Mouse (Mus musculus) central nervous system, embryonic 18 days (tissue): ENCODE results near the gene Xpc. TPM values are rescaled to one million over a fixed set of nuclear protein-coding genes. Genes with fewer than 3 reads are reported as not detected.

Source experiments
- polyA plus RNA-seq: library from polyadenylated mRNA; depleted of rRNA; stranded (reverse); fragments of >200 nt; gene quantifications from 2 replicates; pipeline ENCODE4 v1.2.3, GENCODE M21; 2012; rRNA removed

The Xpc gene
- polyA plus RNA-seq: 13.2 and 14.0 TPM in 2 replicates

DNA sequence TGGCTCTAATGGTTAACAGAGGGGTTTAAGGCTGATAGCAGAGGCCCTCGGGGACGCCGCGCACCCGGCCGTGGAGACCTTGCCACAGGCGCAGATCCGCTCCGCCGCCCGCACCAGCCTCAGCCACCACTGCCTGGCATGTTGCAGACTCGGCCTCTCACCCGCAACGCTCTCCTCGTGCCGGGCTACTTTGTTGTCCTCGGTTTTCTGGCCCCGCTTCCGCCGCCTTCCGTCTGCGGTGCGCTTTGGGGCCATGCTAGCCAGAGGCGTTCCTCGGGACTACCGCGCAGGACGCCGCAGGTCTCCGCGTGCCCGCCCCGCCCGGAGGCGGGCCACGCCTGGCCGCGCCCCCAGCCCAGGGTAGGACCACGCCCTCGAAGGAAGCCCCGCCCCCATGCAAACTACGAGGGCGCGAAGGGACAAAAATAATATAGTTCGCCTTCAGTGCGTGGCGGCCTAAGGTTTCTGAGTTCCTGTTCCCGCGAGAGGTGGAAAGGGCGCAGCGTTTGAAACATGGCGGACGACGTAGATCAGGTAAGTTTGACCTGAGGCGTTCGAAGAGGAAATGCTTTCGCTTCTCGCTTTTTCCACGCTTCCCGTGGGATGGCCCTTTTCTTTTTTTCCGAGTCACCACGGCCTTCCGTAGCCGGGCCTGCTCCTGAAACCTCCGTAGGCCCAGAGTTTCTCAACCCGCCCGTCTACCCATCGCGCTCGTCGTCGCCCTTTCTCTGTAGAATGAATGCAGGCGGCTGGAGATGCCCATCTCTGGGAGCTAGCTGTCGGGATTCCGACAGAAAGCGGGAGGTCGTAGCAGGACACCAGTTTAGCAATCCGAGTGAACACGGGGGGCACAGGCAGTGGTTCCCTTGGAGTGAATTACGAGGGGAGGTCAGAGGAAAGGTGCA, at the start of gene Xpc, which contains the start of gene Lsm3:
Gene Xpc, minus strand, starts transcription at position 344 of the 905 bp plus-strand sequence.
Gene Lsm3, plus strand, starts transcription at position 384 of the 905 bp plus-strand sequence.

DNA sequence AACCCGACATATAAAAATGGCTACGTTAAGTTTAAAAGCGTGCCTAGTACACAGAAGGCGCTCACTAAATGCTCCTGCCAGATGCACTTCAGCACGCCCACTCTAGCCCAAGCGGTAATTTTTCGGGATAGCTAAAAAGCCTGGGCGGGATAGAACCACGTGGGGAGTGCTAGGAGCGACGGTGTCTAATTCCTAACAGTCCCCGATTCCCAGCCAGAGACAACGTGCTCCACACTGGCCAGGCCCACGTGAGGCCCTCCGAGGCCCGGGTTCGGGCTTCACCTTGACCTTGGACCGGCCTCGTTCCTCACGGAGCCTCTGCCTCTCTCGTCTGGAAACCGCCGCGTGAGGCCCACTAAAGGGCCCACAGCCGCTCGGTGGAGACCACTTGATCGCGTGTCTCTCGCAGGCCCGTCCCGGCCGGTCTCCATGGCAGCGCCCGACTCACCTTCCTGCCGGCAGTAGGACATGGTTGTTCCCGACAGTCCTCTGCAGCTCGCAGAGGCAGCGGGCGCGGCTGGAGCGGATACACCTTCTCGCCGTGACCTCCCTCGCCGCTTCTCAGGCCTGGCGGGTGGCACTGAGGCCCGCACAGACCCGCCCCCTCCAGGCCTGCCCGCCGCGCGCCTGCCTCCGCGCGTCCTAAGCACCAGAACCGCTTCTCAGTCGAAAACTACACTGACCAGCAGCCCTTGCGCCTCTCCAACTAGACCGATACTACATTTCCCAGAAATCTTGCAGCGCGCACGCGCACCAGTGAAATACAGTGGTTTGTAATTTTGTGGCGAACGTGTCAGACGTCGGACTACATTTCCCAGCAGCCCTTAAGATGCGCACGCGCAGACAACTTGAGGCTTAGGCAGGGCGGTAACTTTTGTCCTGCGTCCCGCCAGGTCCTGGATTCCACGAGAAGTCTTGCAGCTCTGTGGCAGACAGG, 42.6 kb downstream of the Xpc start, which contains the start of the genes Chchd4 and Tmem43:
Gene Chchd4, minus strand, starts transcription at position 679 of the 937 bp plus-strand sequence.
Gene Tmem43, plus strand, starts transcription at position 836 of the 937 bp plus-strand sequence.

Other genes starting within 250 kb of the Xpc start
- gene Wnt7a, start 104.5 kb downstream of the Xpc start, polyA plus RNA-seq: 17.4 and 21.4 TPM in 2 replicates
- gene Chchd4, start 42.3 kb downstream of the Xpc start, polyA plus RNA-seq: 20.3 and 21.2 TPM in 2 replicates
- 56.1 and 60.7 TPM in 2 replicates for gene Tmem43, start 42.2 kb downstream of the Xpc start, polyA plus RNA-seq
- 93.3 and 107 TPM in 2 replicates for gene Lsm3, start within 50 bp of the Xpc start, polyA plus RNA-seq
- 77.5 and 102 TPM in 2 replicates for gene Slc6a6, start 168.2 kb upstream of the Xpc start, polyA plus RNA-seq